Mouse (Mus musculus): ENCODE measurements around the gene Slc22a17.

DNA sequence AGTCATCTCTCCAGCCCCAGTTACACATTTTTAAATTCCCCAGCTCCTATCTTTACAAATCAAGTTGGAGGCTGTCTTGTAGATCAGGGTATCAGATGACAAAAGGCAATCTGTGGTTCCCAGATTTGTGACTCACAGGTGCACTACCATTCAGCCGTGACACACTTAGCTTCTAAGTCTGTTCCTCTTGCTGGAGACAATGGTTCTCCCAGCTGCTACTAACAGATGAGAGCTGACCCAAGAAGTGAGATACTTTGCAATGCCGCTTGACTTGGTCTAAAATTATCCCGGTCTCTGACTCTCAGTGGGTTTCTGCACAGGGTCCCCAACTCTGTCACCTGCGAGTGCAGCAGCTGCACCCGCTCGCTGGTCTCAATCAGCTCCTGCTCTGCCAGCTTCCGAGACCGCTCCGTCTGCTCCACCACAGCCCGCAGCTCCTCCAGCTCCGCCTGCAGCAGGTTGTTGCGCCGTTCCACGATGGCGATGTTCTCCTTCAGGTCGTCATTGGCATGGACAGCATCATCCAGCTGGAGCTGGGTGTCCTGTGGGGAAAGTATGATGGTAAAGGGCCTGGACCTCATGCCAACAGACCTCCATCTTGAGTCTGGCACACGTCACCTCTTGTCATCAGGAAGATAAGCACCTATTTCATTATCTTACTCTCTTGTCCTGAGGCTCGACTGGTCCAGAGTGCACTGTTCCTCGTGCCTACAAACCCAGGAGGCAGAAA, 33.2 kb upstream of the Slc22a17 start:
- TF ChIP-seq POLR2A (IDR thresholded peaks at IDR 0.05; ENCODE audit: control insufficient read depth, low read depth, low read length) (no peak), CTCF (IDR thresholded peaks at IDR 0.05; ENCODE audit: control insufficient read depth, insufficient read depth, insufficient replicate concordance, low read depth, low read length) (no peak)
